In genomic region chr1:184807627-184808417, GRCm38 (mm10) we compare ENCODE assay signal across 12 mouse cellular contexts. TPM values are rescaled to one million over a fixed set of nuclear protein-coding genes. Genes with fewer than 3 reads are reported as not detected.
DNase-seq lines count a peak whose midpoint lies in the region; ATAC-seq lines count a peak whose summit lies in the region.
"Had no signal": no experiment of that assay in that cellular context is flagged by ENCODE, and none has a peak within 500 bp of the region (broad histone marks: within the 10 kb centered on the region; RNA-seq: fewer than 3 reads in every experiment).

No protein-coding gene starts in this region.

- ATAC-seq in hematopoietic stem cell, adult 5-6 weeks (replicated peaks in 1 of 2; ENCODE audit: insufficient read depth in 1 of 2, low FRiP score in 2 of 2, low TSS enrichment in 1 of 2, low read depth in 1 of 2, poor library complexity in 2 of 2, severe bottlenecking in 2 of 2) = peak; percentile 85 to 88
- no peak for ATAC-seq in inflammation-experienced regulatory T-cells, adult 6 months
- ATAC-seq in CD4-positive, CD25-positive, alpha-beta regulatory T cell, adult 4 months = no peak
- no peak for ATAC-seq in midbrain, embryonic 13.5 days

- H3K4me1 ChIP-seq in megakaryocyte, embryonic 14.5 days = peaks cover 23% of the 10 kb centered on the region
- H3K4me1 ChIP-seq in midbrain, embryonic 13.5 days (replicated peaks) = peaks cover 7% of the 10 kb centered on the region

- no peak overlapping the region for H3K9ac ChIP-seq in midbrain, embryonic 13.5 days (replicated peaks)

- no peaks in the 10 kb centered on the region for H3K9me3 ChIP-seq in megakaryocyte, embryonic 14.5 days
- H3K9me3 ChIP-seq in midbrain, embryonic 13.5 days = no peaks in the 10 kb centered on the region

- no peak overlapping the region for H3K27ac ChIP-seq in midbrain, embryonic 13.5 days
- H3K27ac ChIP-seq: left cerebral cortex, adult 2 months had no signal

- no peak overlapping the region for H3K4me2 ChIP-seq in midbrain, embryonic 13.5 days (replicated peaks)
- H3K4me2 ChIP-seq: heart, embryonic 11.5 days had no signal

- H3K4me3 ChIP-seq in megakaryocyte, embryonic 14.5 days (replicated peaks) = peak overlapping the region; percentile 60
- H3K4me3 ChIP-seq in midbrain, embryonic 13.5 days (replicated peaks) = no peak overlapping the region
- H3K4me3 ChIP-seq: erythroblast, embryonic 14.5 days; left cerebral cortex, adult 2 months had no signal

- H3K36me3 ChIP-seq in megakaryocyte, embryonic 14.5 days (replicated peaks; ENCODE audit: low read length) = peaks cover 11% of the 10 kb centered on the region
- H3K36me3 ChIP-seq in midbrain, embryonic 13.5 days = no peaks in the 10 kb centered on the region

- 69% methylated on average over 15 of the region's 15 CpGs for WGBS in midbrain, embryonic 13.5 days

- H3K27me3 ChIP-seq in megakaryocyte, embryonic 14.5 days (replicated peaks) = peaks cover 11% of the 10 kb centered on the region
- H3K27me3 ChIP-seq in midbrain, embryonic 13.5 days = peaks cover 31% of the 10 kb centered on the region

- DNase-seq in 3134 (ENCODE audit: extremely low read depth, insufficient read length, low spot score) = peak; percentile 64
- peak; percentile 43 for DNase-seq in B cell, adult 2 months
- DNase-seq in MN1 (ENCODE audit: low spot score) = no peak
- DNase-seq: cerebellum, postnatal 10 days had no signal

RNA-seq across cellular contexts. Expression of gene Marc1, which starts 3.3 kb away (rescaled TPM):
- total RNA-seq in hematopoietic stem cell, adult 5-6 weeks (2017) = 0.25 TPM in 1 of 2 replicates, not detected in the other
- not detected in 2 replicates for polyA plus RNA-seq in megakaryocyte, embryonic 14.5 days (2012; ENCODE audit: insufficient read depth, low replicate concordance)
- polyA plus RNA-seq in inflammation-experienced regulatory T-cells, adult 6 months (2017; shearing (Covaris generic)) = not detected
- polyA plus RNA-seq in CD4-positive, CD25-positive, alpha-beta regulatory T cell, adult 4 months (2017; shearing (Covaris generic)) = under 1 TPM in 1 of 2 experiments, not detected in 1; 0.44 TPM
- polyA plus RNA-seq in midbrain, embryonic 13.5 days (2015; fragmentation: Nextera tagmentation; extraction: Ambion mirVana) = not detected in 2 replicates
- polyA plus RNA-seq: erythroblast, embryonic 14.5 days had no signal

RNA-seq across cellular contexts. Expression of gene Marc2, which starts 38.4 kb away (rescaled TPM):
- 66.2 and 74.8 TPM in 2 replicates for total RNA-seq in hematopoietic stem cell, adult 5-6 weeks (2017)
- 70.7 and 111 TPM in 2 replicates for polyA plus RNA-seq in megakaryocyte, embryonic 14.5 days (2012; ENCODE audit: insufficient read depth, low replicate concordance)
- 10 to 100 TPM; 22.0 to 38.0 (median 29.2) TPM for polyA plus RNA-seq in inflammation-experienced regulatory T-cells, adult 6 months (2017; shearing (Covaris generic))
- polyA plus RNA-seq in CD4-positive, CD25-positive, alpha-beta regulatory T cell, adult 4 months (2017; shearing (Covaris generic)) = 10 to 100 TPM; 10.7 to 32.3 TPM
- polyA plus RNA-seq in midbrain, embryonic 13.5 days (2015; fragmentation: Nextera tagmentation; extraction: Ambion mirVana) = 93.0 and 95.2 TPM in 2 replicates

Comparison
In these comparisons a context has a peak if more than half of its experiments do, and no peak if none do; other contexts are left out.
1. ATAC-seq: peak in hematopoietic stem cell, adult 5-6 weeks (2 of 2); none in inflammation-experienced regulatory T-cells, adult 6 months (single experiment), CD4-positive, CD25-positive, alpha-beta regulatory T cell, adult 4 months (single experiment) and midbrain, embryonic 13.5 days (single experiment).